Mouse (Mus musculus) heart, embryonic 16.5 days (tissue): Measurements from ENCODE around the gene Ank2. TPM values are rescaled to one million over a fixed set of nuclear protein-coding genes. Genes with fewer than 3 reads are reported as not detected.
"Not testable (repeated sequence)": the region's sequence is repeated elsewhere in the genome, so short reads cannot be mapped to it uniquely, and the experiment has no call there.

ENCODE experiments used
- ATAC-seq: fragments of 200-750 bp; cut with Nextera tagmentation; replicated peaks from 2 replicates; pipeline ENCODE4 v1.8.0; 2017; ENCODE audit warnings: moderate number of reproducible peaks; ENCODE audit not compliant: insufficient read depth, low FRiP score; ENCODE audit errors: extremely low read depth
- H3K27ac ChIP-seq: fragments of 300-500 bp; sonication (generic); 2 replicates; pipeline ENCODE4 v1.5.1; 2014; ENCODE audit warnings: mild to moderate bottlenecking, low read length, control low read depth, moderate library complexity
- H3K27me3 ChIP-seq: fragments of 300-500 bp; sonication (generic); 2 replicates; pipeline ENCODE4 v1.6.1; 2014; ENCODE audit warnings: low read length, mixed read lengths; ENCODE audit not compliant: control insufficient read depth, insufficient read depth
- H3K36me3 ChIP-seq: fragments of 300-500 bp; sonication (generic); 2 replicates; pipeline ENCODE4 v1.6.1; 2014; ENCODE audit not compliant: control insufficient read depth, insufficient read depth
- H3K4me1 ChIP-seq: fragments of 300-500 bp; sonication (generic); 2 replicates; pipeline ENCODE4 v1.6.1; 2014; ENCODE audit warnings: low read length, mixed read lengths; ENCODE audit not compliant: control insufficient read depth, insufficient read depth
- H3K4me2 ChIP-seq: fragments of 300-500 bp; sonication (generic); 2 replicates; pipeline ENCODE4 v1.6.1; 2014; ENCODE audit warnings: low read depth, mild to moderate bottlenecking, control low read depth, low read length
- H3K4me3 ChIP-seq: fragments of 300-500 bp; sonication (generic); 2 replicates; pipeline ENCODE4 v1.5.1; 2014; ENCODE audit warnings: mild to moderate bottlenecking, control low read depth, low read length
- H3K9ac ChIP-seq: fragments of 300-500 bp; sonication (generic); 2 replicates; pipeline ENCODE4 v1.6.1; 2014; ENCODE audit warnings: low read length, control low read depth
- H3K9me3 ChIP-seq: fragments of 300-500 bp; sonication (generic); replicated peaks from 2 replicates; pipeline ENCODE4 v1.6.1; 2016; ENCODE audit warnings: low read length; ENCODE audit not compliant: control insufficient read depth
- whole genome bisulfite sequencing: fragments of 180-500 bp; shearing (Covaris S2); extraction: QIAGEN DNeasy Blood & Tissue Kit; methylation state at CpG from one replicate; pipeline ENCODE4 v1.1.7; 2014; 5-methylcytosine and 5-hydroxymethylcytosine counted together
- polyA plus RNA-seq: library from polyadenylated mRNA; unstranded; fragments of >200 nt; fragmentation: Nextera tagmentation; extraction: Ambion mirVana; gene quantifications from 2 replicates; pipeline ENCODE4 v1.2.1, GENCODE M21; 2015

The Ank2 gene
- polyA plus RNA-seq, 1 experiment from 2014 or later, result 38.9 TPM

DNA sequence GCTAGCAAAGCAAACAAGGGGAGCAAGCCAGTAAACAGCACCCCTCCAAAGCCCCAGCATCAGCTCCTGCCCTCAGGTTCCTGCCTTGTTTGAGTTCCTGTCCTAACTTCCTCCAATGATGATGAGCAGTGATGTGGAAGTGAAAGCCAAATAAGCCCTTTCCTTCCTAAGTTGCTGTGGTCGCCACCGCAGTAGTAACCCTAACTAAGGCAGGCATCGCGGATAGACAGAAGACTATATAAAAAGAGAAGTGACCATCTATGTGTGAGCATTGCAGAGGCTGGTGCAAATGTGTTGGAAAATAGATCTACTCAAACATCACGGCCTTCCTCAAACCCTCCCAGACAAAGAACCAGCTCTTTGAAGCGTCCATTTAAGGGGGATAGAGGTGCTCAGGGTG is 167.6 kb downstream of the Ank2 start:
- 87% methylated on average over 6 of the region's 6 CpGs for WGBS

DNA sequence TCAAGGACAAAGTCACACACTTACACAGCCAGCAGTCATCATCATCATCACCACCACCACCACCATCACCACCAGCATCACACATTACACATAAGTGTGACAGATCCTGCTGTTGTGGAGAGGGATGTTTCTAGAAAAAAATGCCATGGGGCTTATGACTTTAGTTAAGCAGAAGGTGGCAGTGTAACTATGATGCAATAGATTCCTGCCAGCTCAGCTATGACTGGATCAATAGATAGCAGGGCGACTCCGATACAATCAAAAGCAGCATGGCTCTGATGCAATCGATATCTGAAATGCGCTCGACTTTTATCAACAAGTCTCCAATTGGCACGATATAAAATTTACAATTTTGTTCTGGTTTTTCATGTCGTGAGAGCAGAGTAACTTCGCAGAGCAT is 172.8 kb downstream of the Ank2 start:
- no peaks in the 10 kb centered on the region for H3K9me3 ChIP-seq
- 85% methylated on average over 8 of the region's 8 CpGs for WGBS
- no peak overlapping the region for H3K27ac ChIP-seq
- no peak overlapping the region for H3K4me3 ChIP-seq
- H3K36me3 ChIP-seq, result no peaks in the 10 kb centered on the region
- no peak for ATAC-seq
- H3K9ac ChIP-seq, result no peak overlapping the region
- no peak overlapping the region for H3K4me2 ChIP-seq
- H3K4me1 ChIP-seq, result no peaks in the 10 kb centered on the region
- H3K27me3 ChIP-seq, result no peaks in the 10 kb centered on the region

More for the DNA sequence above, 167.6 kb downstream of the Ank2 start:
- ATAC-seq, result no peak
- Histone ChIP-seq H3K4me1 (no peaks in the 10 kb centered on the region), H3K4me2 (no peak overlapping the region), H3K9ac (no peak overlapping the region), H3K27ac (no peak overlapping the region), H3K9me3 (0 out of 2 replicates have a peak, but pooled peaks cover 3% of the 10 kb centered on the region), H3K36me3 (no peaks in the 10 kb centered on the region), H3K27me3 (no peaks in the 10 kb centered on the region), H3K4me3 (no peak overlapping the region)

DNA sequence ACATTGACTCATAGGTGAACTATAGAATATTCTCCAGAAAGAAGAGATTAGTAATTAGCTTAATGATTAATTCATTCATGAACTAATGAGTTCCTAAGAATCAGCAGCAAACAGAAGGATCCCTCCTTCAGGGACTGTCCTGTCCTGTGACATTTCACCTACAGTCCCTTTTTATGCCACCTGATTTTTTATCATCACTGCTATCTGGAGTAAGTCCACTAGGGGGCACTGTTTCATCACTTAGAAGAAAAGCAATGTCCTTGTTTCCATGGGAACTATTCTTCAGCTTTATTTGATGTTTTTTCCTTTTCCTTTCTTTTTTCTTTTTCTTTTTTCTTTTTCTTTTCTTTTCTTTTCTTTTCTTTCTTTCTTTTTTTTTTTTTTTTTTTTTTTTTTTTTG is 176.3 kb downstream of the Ank2 start:
- no peak for ATAC-seq
- H3K9ac ChIP-seq, result no peak overlapping the region
- H3K4me3 ChIP-seq, result no peak overlapping the region
- no peak overlapping the region for H3K4me2 ChIP-seq
- H3K36me3 ChIP-seq, result no peaks in the 10 kb centered on the region
- no peak overlapping the region for H3K27ac ChIP-seq
- H3K27me3 ChIP-seq, result no peaks in the 10 kb centered on the region
- H3K9me3 ChIP-seq, result no peaks in the 10 kb centered on the region
- no peaks in the 10 kb centered on the region for H3K4me1 ChIP-seq

DNA sequence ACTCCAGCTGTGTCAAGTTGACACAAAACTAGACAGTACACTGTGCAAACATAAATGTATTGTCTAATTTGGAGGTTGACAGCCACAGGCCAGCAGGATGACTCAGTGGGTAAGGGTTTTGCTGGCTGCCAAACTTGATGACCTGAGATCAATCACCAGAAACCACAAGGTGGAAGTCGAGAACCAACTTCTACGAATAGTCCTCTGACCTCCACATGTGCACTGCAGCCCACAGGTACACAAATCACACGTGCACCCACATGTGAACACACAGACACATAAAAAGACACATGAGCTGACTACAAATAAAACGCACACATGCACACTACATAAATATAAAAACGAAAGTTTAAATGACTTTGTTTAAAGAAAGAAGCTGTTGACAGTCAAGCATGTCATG is 177.5 kb downstream of the Ank2 start:
- 69% methylated on average over 5 of the region's 5 CpGs for WGBS
- Histone ChIP-seq H3K9ac (no peak overlapping the region), H3K4me2 (no peak overlapping the region), H3K27me3 (no peaks in the 10 kb centered on the region), H3K27ac (no peak overlapping the region), H3K4me3 (no peak overlapping the region), H3K9me3 (no peaks in the 10 kb centered on the region), H3K36me3 (no peaks in the 10 kb centered on the region), H3K4me1 (no peaks in the 10 kb centered on the region)
- ATAC-seq, result no peak

DNA sequence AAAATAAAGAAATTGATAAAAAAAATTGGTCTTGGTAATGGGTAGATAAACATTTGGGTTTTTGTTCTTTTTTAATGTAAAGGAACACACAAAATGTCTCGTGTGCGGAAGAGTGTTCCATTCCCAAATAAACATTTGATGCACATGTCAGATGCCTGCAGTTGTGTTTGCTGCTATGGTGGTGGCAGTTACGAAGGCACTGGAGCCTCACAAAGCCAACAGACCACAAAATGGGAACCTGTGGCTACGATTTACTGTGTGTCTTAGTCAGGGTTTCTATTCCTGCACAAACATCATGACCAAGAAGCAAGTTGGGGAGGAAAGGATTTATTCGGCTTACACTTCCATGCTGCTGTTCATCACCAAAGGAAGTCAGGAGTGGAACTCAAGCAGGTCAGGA is 178.1 kb downstream of the Ank2 start:
- not testable (repeated sequence) for H3K27me3 ChIP-seq, ATAC-seq
- WGBS, result 80% methylated on average over 5 of the region's 5 CpGs

DNA sequence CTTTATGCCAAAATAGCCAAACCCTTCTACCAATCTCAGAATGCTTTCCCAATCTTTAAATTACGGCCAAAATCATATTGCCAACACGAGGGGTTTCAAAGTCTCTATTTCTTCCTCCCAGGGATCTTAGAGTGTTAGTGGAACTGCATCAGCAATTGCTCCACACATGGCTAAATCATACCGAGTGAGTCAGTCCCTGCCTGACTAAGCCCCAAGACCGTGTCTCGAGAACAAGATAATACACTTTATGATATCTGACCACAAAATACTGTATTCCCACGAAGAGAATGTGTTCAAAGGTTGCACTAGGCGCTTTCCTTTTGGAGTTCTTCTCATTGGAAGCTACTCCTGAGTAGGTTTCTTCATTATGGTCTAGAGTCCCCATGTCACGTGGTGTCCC is 178.8 kb downstream of the Ank2 start:
- no peaks in the 10 kb centered on the region for H3K27me3 ChIP-seq
- H3K9me3 ChIP-seq, result no peaks in the 10 kb centered on the region
- H3K9ac ChIP-seq, result no peak overlapping the region
- no peak overlapping the region for H3K4me2 ChIP-seq
- no peak overlapping the region for H3K27ac ChIP-seq
- ATAC-seq, result no peak
- H3K4me1 ChIP-seq, result no peaks in the 10 kb centered on the region
- no peaks in the 10 kb centered on the region for H3K36me3 ChIP-seq
- no peak overlapping the region for H3K4me3 ChIP-seq
- 77% methylated on average over 8 of the region's 8 CpGs for WGBS

More for the DNA sequence above, 178.1 kb downstream of the Ank2 start:
- H3K4me1 ChIP-seq, H3K36me3 ChIP-seq, H3K9ac ChIP-seq, H3K27ac ChIP-seq, H3K4me2 ChIP-seq, H3K9me3 ChIP-seq, H3K4me3 ChIP-seq: not testable (repeated sequence)

DNA sequence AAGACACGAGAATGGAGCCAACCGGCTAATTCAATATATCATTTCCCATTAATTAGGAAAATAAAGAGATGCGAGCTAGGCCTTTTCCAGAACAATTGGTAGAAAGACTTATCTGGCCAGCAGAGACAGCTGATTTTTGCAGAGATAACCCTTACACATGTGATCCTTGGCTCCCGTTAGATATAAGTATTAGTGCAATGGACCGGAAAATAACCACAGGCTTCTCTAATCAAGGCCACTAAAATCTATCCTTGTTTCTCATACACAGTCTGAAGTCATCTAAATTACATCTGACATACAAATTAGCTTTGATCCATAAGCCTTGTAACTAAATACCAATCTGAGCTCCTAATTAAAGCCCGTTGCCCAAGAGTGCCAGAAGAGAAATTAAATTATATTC is 181.5 kb downstream of the Ank2 start:
- Histone ChIP-seq H3K36me3 (no peaks in the 10 kb centered on the region), H3K27ac (no peak overlapping the region), H3K9ac (no peak overlapping the region), H3K4me3 (no peak overlapping the region), H3K4me1 (no peaks in the 10 kb centered on the region), H3K27me3 (no peaks in the 10 kb centered on the region), H3K9me3 (no peaks in the 10 kb centered on the region), H3K4me2 (no peak overlapping the region)
- WGBS, result 88% methylated on average over 6 of the region's 6 CpGs
- ATAC-seq, result no peak

DNA sequence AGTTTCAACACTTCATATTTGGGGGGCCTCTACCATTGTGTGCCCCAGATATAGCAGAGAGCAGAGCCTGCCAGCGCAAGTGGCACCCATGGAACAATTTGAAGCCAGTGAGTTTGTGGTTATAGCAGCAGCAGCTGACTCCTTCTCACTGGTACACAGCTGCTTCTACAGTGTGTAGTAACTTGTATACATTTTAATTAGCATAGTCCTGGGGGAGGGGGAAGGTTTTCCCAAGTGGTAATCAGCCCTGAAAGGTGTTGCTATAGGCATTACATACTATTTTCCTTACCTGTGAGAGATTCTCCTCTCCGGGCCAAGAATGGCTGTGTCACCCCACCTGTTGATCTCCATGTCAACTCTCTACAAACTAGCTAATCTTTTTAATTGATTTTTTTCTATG is 182.4 kb downstream of the Ank2 start:
- Histone ChIP-seq H3K27ac (no peak overlapping the region), H3K36me3 (no peaks in the 10 kb centered on the region), H3K9me3 (no peaks in the 10 kb centered on the region), H3K4me3 (no peak overlapping the region), H3K4me2 (no peak overlapping the region), H3K27me3 (no peaks in the 10 kb centered on the region), H3K9ac (no peak overlapping the region), H3K4me1 (no peaks in the 10 kb centered on the region)
- ATAC-seq, result no peak
- 92% methylated on average over 2 of the region's 2 CpGs for WGBS

DNA sequence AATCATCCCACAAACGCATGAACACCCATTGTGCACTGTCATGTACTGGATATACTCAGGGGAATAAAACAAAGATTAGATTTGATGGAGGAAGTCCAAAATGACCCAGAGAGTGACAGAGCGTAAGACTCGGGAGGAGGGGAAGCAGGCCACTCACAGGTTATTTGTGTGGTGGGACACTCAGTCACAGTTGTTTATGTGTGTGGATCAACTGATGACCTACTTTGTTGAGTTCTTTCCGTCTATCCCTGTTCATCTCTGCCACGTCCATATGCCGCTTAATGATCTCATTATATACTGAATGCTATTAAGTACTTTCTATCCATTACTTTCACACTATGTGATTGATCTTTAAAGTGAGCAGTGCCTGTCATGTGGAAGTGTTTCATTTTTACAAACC is 187.6 kb downstream of the Ank2 start:
- Histone ChIP-seq H3K27ac (no peak overlapping the region), H3K4me3 (no peak overlapping the region), H3K4me2 (no peak overlapping the region), H3K36me3 (no peaks in the 10 kb centered on the region), H3K9ac (no peak overlapping the region), H3K9me3 (no peaks in the 10 kb centered on the region), H3K27me3 (no peaks in the 10 kb centered on the region), H3K4me1 (no peaks in the 10 kb centered on the region)
- ATAC-seq, result no peak
- 76% methylated on average over 6 of the region's 6 CpGs for WGBS

DNA sequence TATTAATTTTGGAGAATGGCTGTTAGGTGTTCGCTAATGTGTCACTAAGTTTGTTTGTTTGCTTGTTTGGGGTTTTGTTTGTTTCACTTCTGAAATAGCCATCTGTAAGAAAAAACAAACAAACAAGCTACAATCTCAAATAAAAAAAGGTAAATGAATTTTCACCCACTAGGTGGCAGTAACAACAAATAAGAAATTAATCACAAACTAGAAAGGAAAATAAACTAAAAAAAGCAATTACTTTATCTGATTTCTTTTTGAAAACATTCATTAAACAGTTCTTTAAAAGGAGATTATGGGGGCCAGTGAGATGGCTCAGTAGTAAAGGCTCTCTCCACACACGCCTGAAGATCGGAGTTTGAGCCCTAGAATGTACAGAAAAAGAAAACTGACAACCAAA is 189.1 kb downstream of the Ank2 start:
- no peak for ATAC-seq
- 72% methylated on average over 3 of the region's 3 CpGs for WGBS
- no peak overlapping the region for H3K27ac ChIP-seq

More for the DNA sequence above, 189.1 kb downstream of the Ank2 start:
- H3K4me1 ChIP-seq, result no peaks in the 10 kb centered on the region
- H3K4me2 ChIP-seq, result no peak overlapping the region
- H3K9me3 ChIP-seq, result no peaks in the 10 kb centered on the region
- no peaks in the 10 kb centered on the region for H3K36me3 ChIP-seq
- no peak overlapping the region for H3K9ac ChIP-seq
- no peak overlapping the region for H3K4me3 ChIP-seq
- no peaks in the 10 kb centered on the region for H3K27me3 ChIP-seq
